ENCODE assay signal across 8 mouse cellular contexts in the genomic region with DNA sequence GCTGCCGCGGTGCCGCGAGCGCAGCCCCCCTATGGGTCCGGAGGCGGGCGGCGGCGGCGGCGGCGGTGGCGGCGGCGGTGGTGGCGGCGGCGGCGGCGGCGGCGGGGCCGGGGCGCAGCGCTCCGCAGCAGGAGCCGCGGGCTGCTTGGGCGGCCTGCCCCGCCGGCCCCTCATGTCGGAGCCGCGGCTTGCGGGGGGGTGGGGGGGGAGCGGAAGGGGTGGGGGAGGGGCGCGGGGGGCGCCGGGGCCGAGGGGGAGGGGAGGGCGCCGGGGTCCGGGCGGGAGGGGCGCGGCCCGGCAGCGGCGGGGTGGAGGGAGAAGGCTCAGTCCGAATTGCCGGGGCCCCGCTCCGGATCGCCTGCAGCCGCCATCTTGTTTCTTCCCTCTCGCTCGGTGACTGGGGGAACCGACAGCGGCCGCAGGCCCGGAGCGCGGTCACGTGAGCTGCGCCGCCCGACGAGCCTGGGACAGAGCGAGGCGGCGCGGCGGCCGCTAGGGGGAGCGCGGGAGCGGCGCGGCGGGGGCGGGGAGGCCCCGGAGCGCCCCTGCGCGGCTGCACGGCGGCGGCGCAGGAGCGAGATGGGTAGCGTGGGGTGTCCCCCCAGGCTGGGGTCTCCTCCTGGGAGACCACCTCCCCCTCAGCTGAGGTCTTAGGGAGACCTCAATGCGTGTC. TPM values are rescaled to one million over a fixed set of nuclear protein-coding genes. Genes with fewer than 3 reads are reported as not detected.
DNase-seq lines count a peak whose midpoint lies in the region; ATAC-seq lines count a peak whose summit lies in the region.

A gene (minus strand): TSS at position 379 of the 673 bp plus-strand sequence.

- no peaks in the 10 kb centered on the region for H3K27me3 ChIP-seq in intestine, embryonic 14.5 days (replicated peaks; ENCODE audit: control insufficient read depth, insufficient read depth, low read length)

- H3K4me2 ChIP-seq in intestine, embryonic 14.5 days (ENCODE audit: low read length): peak within 1 kb of the TSS; percentile 61

- H3K9ac ChIP-seq in intestine, embryonic 14.5 days (ENCODE audit: low read length): peak within 1 kb of the TSS; percentile 94

- H3K9me3 ChIP-seq in intestine, embryonic 14.5 days (ENCODE audit: control insufficient read depth, low read length): no peaks in the 10 kb centered on the region

- H3K4me1 ChIP-seq in intestine, embryonic 14.5 days (replicated peaks; ENCODE audit: control insufficient read depth, insufficient read depth, low read length): peaks cover 6% of the 10 kb centered on the region; the same call in 1 of the 2 replicates

- under 1% methylated on average over 62 of the region's 94 CpGs for WGBS in intestine, embryonic 14.5 days

- peak within 1 kb of the TSS; percentile 93 for H3K27ac ChIP-seq in intestine, embryonic 14.5 days (ENCODE audit: low read depth)

- peak; percentile 85 for DNase-seq in adrenal gland, adult 8-10 months
- DNase-seq in embryo, embryonic 11 days: peak; percentile 94
- peak; percentile 89 for DNase-seq in gastrocnemius, postnatal 25 days
- DNase-seq in intestine, embryonic 14.5 days (ENCODE audit: low spot score): peak; percentile 89
- DNase-seq in left cerebral cortex, postnatal 25 days (ENCODE audit: low spot score in 2 of 2): peak; percentile 90
- DNase-seq in mesoderm, embryonic 11.5 days (ENCODE audit: low read depth, low spot score): peak; percentile 92
- peak; percentile 91 for DNase-seq in right cerebral cortex, postnatal 25 days
- peak; percentile 74 to 88 for DNase-seq in urinary bladder, postnatal 36 days (ENCODE audit: low spot score in 2 of 2)

- H3K4me3 ChIP-seq in intestine, embryonic 14.5 days (ENCODE audit: low read depth, low read length): peak within 1 kb of the TSS; percentile 82

- peak; percentile 98 for ATAC-seq in intestine, embryonic 14.5 days (replicated peaks; ENCODE audit: low FRiP score, low TSS enrichment, low read depth)

- intact Hi-C loops in left cerebral cortex, postnatal 25 days (cut with DNase I): loop anchor here (2.0 kb wide), 1 partner anchor 29 kb away; no protein-coding TSS in a partner anchor

- H3K36me3 ChIP-seq in intestine, embryonic 14.5 days (ENCODE audit: control insufficient read depth, insufficient read depth, low read length): no peaks in the 10 kb centered on the region

RNA-seq across cellular contexts. Expression of the gene that starts here (rescaled TPM):
- 10 to 100 TPM; 40.0 to 68.4 (median 51.1) TPM for total RNA-seq in adrenal gland, adult 8-10 months (2022)
- 10 to 100 TPM; 18.1 to 20.0 TPM for total RNA-seq in gastrocnemius, postnatal 25 days (2021)
- polyA plus RNA-seq in intestine, embryonic 14.5 days (2014; fragmentation: Nextera tagmentation; extraction: Ambion mirVana): 38.6 and 42.3 TPM in 2 replicates
- 10 to 100 TPM; 59.9 to 60.6 TPM for total RNA-seq in left cerebral cortex, postnatal 25 days (2021)

Comparison
In these comparisons a context has a peak if more than half of its experiments do, and no peak if none do; other contexts are left out.
1. Peak in every context shown above with its lines: DNase-seq, ATAC-seq, H3K4me3 ChIP-seq and H3K27ac ChIP-seq.